Mouse (Mus musculus) cerebellum, adult 18-20 months (tissue): ENCODE results near the gene Ltc4s.

Experiments
- DNase-seq, 2 experiments: peaks; one replicate each; pipeline ENCODE4 v3.0.0; 2021

Gene Ltc4s

DNA sequence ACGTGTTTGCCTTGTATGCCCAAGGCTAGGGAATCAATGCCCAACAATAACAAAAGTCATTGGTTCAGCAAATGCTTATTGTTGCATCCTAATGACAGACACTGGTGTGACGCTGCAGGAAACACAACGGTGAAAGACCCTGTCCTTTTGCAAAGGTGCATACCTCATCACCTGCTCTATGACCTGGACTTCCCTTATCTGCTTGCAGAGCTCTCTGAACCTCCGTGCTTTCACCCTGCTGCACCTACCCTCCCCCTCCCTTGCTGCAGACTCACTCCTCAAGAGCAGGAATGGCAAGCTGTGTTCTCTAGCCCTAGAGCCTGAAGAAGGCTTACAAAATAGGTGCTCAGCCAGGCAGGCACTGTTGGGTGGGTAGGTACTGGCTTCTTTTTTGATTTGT lies 43.6 kb downstream of the Ltc4s start:
- DNase-seq, result no peak

DNA sequence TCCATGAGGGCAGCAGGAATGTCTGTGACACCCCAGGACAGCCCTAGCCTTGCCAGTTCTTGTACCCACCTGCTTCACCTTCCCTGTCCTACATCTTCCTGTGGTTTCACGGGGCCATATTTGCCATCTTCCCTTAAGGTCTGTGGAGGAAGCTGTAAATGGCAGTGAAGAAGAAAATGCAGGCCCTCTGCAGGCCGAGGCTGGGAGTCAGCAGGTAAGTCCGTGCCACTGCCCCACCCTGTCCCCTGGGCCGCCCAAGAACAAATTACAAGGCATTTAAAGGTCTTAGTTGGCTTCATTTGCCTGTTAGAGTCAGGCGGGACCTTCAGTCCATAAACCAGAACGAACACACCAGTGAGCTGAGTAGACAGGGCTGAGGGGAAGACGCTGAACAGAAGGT lies 44.3 kb downstream of the Ltc4s start:
- no peak for DNase-seq

DNA sequence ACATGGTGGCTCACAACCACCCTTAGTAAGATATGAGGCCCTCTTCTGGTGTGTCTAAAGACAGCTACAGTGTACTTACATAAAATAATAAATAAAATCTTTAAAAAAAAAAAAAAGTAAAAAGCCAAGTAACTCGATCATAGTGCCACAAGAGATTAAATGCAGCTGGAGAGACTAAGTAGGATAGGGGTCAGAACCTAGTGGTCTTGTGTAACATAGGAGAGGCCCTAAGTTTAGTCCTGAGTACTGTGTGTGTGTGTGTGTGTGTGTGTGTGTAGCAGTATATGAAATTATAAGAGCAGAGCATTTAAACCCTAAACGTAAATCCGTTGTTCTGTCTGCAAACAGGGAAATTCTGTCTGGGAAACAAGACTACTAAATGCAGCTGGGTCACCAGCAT lies 46.1 kb downstream of the Ltc4s start:
- DNase-seq, result no peak

DNA sequence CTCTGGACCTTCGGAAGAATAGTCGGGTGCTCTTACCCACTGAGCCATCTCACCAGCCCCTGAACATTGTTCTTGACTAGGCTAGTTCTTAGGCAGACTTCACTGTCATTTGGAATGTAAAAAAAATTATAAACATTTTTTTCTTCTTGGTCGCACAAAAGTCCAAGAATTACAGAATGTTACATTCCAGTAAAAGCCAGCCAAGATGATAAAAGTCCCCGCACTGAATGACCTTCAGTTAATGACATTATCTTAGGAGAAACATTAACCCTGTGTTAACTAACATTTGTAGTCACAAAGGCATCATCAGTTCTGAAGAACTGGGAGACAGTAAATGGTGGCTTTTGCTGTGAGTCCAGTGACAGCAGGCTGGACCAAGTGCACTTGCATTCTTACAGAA lies 48.1 kb downstream of the Ltc4s start:
- DNase-seq, result no peak

DNA sequence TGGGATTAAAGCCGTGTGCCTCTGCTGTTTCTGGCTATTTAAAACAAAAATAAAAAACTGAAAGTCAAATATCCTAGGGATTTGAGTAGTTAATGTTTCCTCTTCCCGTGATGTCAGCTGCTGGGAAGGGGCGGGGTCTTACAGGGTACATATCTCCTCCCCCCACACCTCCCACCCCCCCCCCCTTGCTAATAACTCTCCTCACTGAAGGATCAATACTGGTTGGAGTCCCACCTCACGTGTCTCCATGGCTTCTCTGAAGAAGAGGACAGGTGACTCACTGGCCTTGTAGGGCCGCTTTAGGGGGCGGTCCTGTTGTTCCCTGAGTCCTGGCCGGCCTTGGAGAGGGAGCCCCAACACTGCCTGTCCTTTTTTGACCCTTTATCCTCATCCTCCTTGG lies 49.7 kb downstream of the Ltc4s start:
- no peak for DNase-seq
